Mouse (Mus musculus) embryonic facial prominence, embryonic 14.5 days (tissue): Measurements from ENCODE around the gene Rhof. TPM values are rescaled to one million over a fixed set of nuclear protein-coding genes. Genes with fewer than 3 reads are reported as not detected.

Experiments used
- ATAC-seq: fragments of 200-750 bp; cut with Nextera tagmentation; 2 replicates; pipeline ENCODE4 v1.8.0; 2017; ENCODE audit warnings: low read depth, moderate number of reproducible peaks, moderate TSS enrichment
- DNase-seq: peaks from one replicate; pipeline ENCODE4 v3.0.0-alpha.2; 2015; ENCODE audit warnings: low spot score
- H3K27ac ChIP-seq: fragments of 300-500 bp; sonication (generic); replicated peaks from 2 replicates; pipeline ENCODE4 v1.5.1; 2014; ENCODE audit warnings: low read depth, mild to moderate bottlenecking, low read length, moderate library complexity
- H3K27me3 ChIP-seq: fragments of 300-500 bp; sonication (generic); replicated peaks from 2 replicates; pipeline ENCODE4 v1.6.1; 2014; ENCODE audit warnings: low read length; ENCODE audit not compliant: control insufficient read depth, insufficient read depth
- H3K36me3 ChIP-seq: fragments of 300-500 bp; sonication (generic); 2 replicates; pipeline ENCODE4 v1.6.1; 2014; ENCODE audit warnings: low read length, mixed read lengths; ENCODE audit not compliant: control insufficient read depth, insufficient read depth
- H3K4me1 ChIP-seq: fragments of 300-500 bp; sonication (generic); 2 replicates; pipeline ENCODE4 v1.6.1; 2014; ENCODE audit warnings: antibody characterized with exemption, low read length; ENCODE audit not compliant: control insufficient read depth, insufficient read depth
- H3K4me2 ChIP-seq: fragments of 300-500 bp; sonication (generic); 2 replicates; pipeline ENCODE4 v1.6.1; 2014; ENCODE audit warnings: low read depth, mild to moderate bottlenecking, low read length, moderate library complexity, mixed read lengths
- H3K4me3 ChIP-seq: fragments of 300-500 bp; sonication (generic); 2 replicates; pipeline ENCODE4 v1.5.1; 2014; ENCODE audit warnings: low read depth, mild to moderate bottlenecking, low read length
- H3K9ac ChIP-seq: fragments of 300-500 bp; sonication (generic); 2 replicates; pipeline ENCODE4 v1.6.1; 2014; ENCODE audit warnings: low read depth, mild to moderate bottlenecking, low read length, moderate library complexity, mixed read lengths
- H3K9me3 ChIP-seq: fragments of 300-500 bp; sonication (generic); 2 replicates; pipeline ENCODE4 v1.6.1; 2016; ENCODE audit warnings: low read length; ENCODE audit not compliant: control insufficient read depth
- WGBS: fragments of 180-500 bp; shearing (Covaris S2); extraction: QIAGEN DNeasy Blood & Tissue Kit; methylation state at CpG from one replicate; pipeline ENCODE4 v1.1.7; 2014; 5-methylcytosine and 5-hydroxymethylcytosine counted together
- polyA plus RNA-seq: library from polyadenylated mRNA; unstranded; fragments of >200 nt; fragmentation: Nextera tagmentation; extraction: Ambion mirVana; gene quantifications from 2 replicates; pipeline ENCODE4 v1.2.1, GENCODE M21; 2014

Gene Rhof
- polyA plus RNA-seq = 4.1 and 5.2 TPM in 2 replicates

GRCm38 (mm10) chr5:123132308-123133071 lies at the start of gene Rhof:
Gene Rhof, minus strand, starts transcription at chr5:123132692.
- Histone ChIP-seq H3K36me3 (peaks cover 20% of the 10 kb centered on the region; the same call in 1 of the 2 replicates), H3K4me1 (peaks cover 50% of the 10 kb centered on the region), H3K27me3 (no peaks in the 10 kb centered on the region), H3K4me2 (peak within 1 kb of the TSS; percentile 100), H3K9ac (peak within 1 kb of the TSS; percentile 64), H3K27ac (peak within 1 kb of the TSS; percentile 100), H3K9me3 (no peaks in the 10 kb centered on the region), H3K4me3 (peak within 1 kb of the TSS; percentile 43)
- 4% methylated on average over 25 of the region's 44 CpGs for WGBS
- peak; percentile 34 for ATAC-seq
- peak; percentile 89 for DNase-seq

- ATAC-seq (no peak), DNase-seq (no peak)
- Histone ChIP-seq H3K36me3 (no peaks in the 10 kb centered on the region), H3K4me1 (no peaks in the 10 kb centered on the region), H3K27me3 (no peaks in the 10 kb centered on the region), H3K9me3 (no peaks in the 10 kb centered on the region), H3K27ac (no peak overlapping the region), H3K9ac (no peak overlapping the region), H3K4me2 (no peak overlapping the region), H3K4me3 (no peak overlapping the region)
- WGBS = 78% methylated on average over 6 of the region's 6 CpGs
Measured at GRCm38 (mm10) chr5:123181536-123181935, 49.0 kb upstream of the Rhof start.

- H3K27me3 ChIP-seq = no peaks in the 10 kb centered on the region
- H3K4me1 ChIP-seq = no peaks in the 10 kb centered on the region
- H3K9ac ChIP-seq = no peak overlapping the region
- no peaks in the 10 kb centered on the region for H3K9me3 ChIP-seq
- DNase-seq (no peak), ATAC-seq (no peak)
- no peak overlapping the region for H3K27ac ChIP-seq
- H3K4me2 ChIP-seq = no peak overlapping the region
- no peaks in the 10 kb centered on the region for H3K36me3 ChIP-seq
- H3K4me3 ChIP-seq = no peak overlapping the region
- 93% methylated on average over 15 of the region's 15 CpGs for WGBS
Measured at GRCm38 (mm10) chr5:123180390-123180789, 47.9 kb upstream of the Rhof start.

GRCm38 (mm10) chr5:123178792-123179191 lies 46.3 kb upstream of the Rhof start:
- no peak for DNase-seq
- H3K9ac ChIP-seq = no peak overlapping the region
- no peaks in the 10 kb centered on the region for H3K27me3 ChIP-seq
- H3K4me1 ChIP-seq = no peaks in the 10 kb centered on the region
- no peak for ATAC-seq
- H3K36me3 ChIP-seq = no peaks in the 10 kb centered on the region
- H3K4me3 ChIP-seq = no peak overlapping the region
- 79% methylated on average over 5 of the region's 5 CpGs for WGBS
- no peaks in the 10 kb centered on the region for H3K9me3 ChIP-seq
- H3K4me2 ChIP-seq = no peak overlapping the region
- H3K27ac ChIP-seq = no peak overlapping the region

GRCm38 (mm10) chr5:123171646-123172350 lies 39.3 kb upstream of the Rhof start:
- ATAC-seq = peak; percentile 89
- peak overlapping the region; percentile 38; the same call in 1 of the 2 replicates for H3K9ac ChIP-seq
- H3K27me3 ChIP-seq = no peaks in the 10 kb centered on the region
- peak; percentile 91 for DNase-seq
- whole genome bisulfite sequencing = 9% methylated on average over 21 of the region's 22 CpGs
- H3K4me1 ChIP-seq = peaks cover 16% of the 10 kb centered on the region; the same call in 1 of the 2 replicates
- H3K4me2 ChIP-seq = peak overlapping the region; percentile 54
- H3K36me3 ChIP-seq = peaks cover 7% of the 10 kb centered on the region
- no peak overlapping the region for H3K27ac ChIP-seq
- no peaks in the 10 kb centered on the region for H3K9me3 ChIP-seq
- peak overlapping the region; percentile 29 for H3K4me3 ChIP-seq

GRCm38 (mm10) chr5:123170365-123170764 lies 37.9 kb upstream of the Rhof start:
- Histone ChIP-seq H3K4me1 (peaks cover 16% of the 10 kb centered on the region; the same call in 1 of the 2 replicates), H3K9me3 (no peaks in the 10 kb centered on the region), H3K9ac (no peak overlapping the region), H3K4me2 (0 out of 2 replicates have a peak overlapping the region, but pooled peaks have one; percentile 6), H3K4me3 (no peak overlapping the region), H3K27ac (peak overlapping the region; percentile 67; the same call in 1 of the 2 replicates), H3K27me3 (no peaks in the 10 kb centered on the region), H3K36me3 (peaks cover 22% of the 10 kb centered on the region)
- WGBS = 50% methylated on average over 9 of the region's 9 CpGs
- no peak for DNase-seq
- ATAC-seq = no peak

- no peak within 1 kb of the TSS for H3K4me3 ChIP-seq
- peaks cover 28% of the 10 kb centered on the region for H3K36me3 ChIP-seq
- no peak within 1 kb of the TSS for H3K9ac ChIP-seq
- H3K9me3 ChIP-seq = no peaks in the 10 kb centered on the region
- H3K4me2 ChIP-seq = no peak within 1 kb of the TSS
- no peaks in the 10 kb centered on the region for H3K27me3 ChIP-seq
- peak within 1 kb of the TSS; percentile 67 for H3K27ac ChIP-seq
- WGBS = 76% methylated on average over 5 of the region's 5 CpGs
- H3K4me1 ChIP-seq = peaks cover 16% of the 10 kb centered on the region; the same call in 1 of the 2 replicates
- ATAC-seq = no peak
- DNase-seq = no peak
Measured at GRCm38 (mm10) chr5:123169284-123169683, 36.8 kb upstream of the Rhof start, which contains the start of gene Psmd9. Gene Psmd9, plus strand, starts transcription at chr5:123169413.

GRCm38 (mm10) chr5:123167591-123167990 lies 35.1 kb upstream of the Rhof start:
- Histone ChIP-seq H3K4me3 (no peak overlapping the region), H3K27ac (no peak overlapping the region), H3K9me3 (no peaks in the 10 kb centered on the region), H3K9ac (no peak overlapping the region), H3K4me2 (no peak overlapping the region), H3K36me3 (peaks cover 45% of the 10 kb centered on the region), H3K27me3 (no peaks in the 10 kb centered on the region), H3K4me1 (peaks cover 16% of the 10 kb centered on the region; the same call in 1 of the 2 replicates)
- WGBS = 68% methylated on average over 5 of the region's 5 CpGs
- DNase-seq (no peak), ATAC-seq (no peak)
